Mouse (Mus musculus) thymus, postnatal 10 days (tissue): ENCODE results near the gene Xrcc1.

Experiments used
- DNase-seq, 2 experiments: peaks; one replicate each; pipeline ENCODE4 v3.0.0; 2021; ENCODE audit warnings: low spot score in 2 of 2

Gene Xrcc1

GRCm38 (mm10) chr7:24564607-24565265 is 18.6 kb downstream of the Xrcc1 start:
- DNase-seq = peak; percentile 52 to 82

- DNase-seq = no peak
Measured at GRCm38 (mm10) chr7:24565627-24566026, 19.5 kb downstream of the Xrcc1 start.

GRCm38 (mm10) chr7:24566206-24566605 is 20.1 kb downstream of the Xrcc1 start:
- DNase-seq = no peak

DNA sequence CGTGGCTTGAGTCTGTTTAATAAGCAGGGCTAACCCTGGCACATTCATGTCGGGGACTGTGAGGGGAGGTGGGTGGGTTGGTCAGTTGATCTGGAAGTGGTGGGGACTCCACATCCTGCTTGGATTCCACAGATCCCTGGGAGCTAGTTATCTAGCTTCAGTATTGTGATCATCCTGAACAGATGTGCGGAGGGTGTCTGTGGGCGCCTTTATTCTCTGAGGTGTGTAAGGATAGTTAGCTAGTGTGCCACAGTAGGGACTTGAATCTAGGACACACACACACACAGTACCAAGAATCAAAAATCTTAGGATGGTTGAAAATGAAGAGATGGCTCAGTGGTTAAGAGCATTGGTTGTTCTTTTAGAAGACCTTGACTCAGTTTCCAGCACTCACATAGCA is 22.4 kb downstream of the Xrcc1 start:
- DNase-seq = no peak

DNA sequence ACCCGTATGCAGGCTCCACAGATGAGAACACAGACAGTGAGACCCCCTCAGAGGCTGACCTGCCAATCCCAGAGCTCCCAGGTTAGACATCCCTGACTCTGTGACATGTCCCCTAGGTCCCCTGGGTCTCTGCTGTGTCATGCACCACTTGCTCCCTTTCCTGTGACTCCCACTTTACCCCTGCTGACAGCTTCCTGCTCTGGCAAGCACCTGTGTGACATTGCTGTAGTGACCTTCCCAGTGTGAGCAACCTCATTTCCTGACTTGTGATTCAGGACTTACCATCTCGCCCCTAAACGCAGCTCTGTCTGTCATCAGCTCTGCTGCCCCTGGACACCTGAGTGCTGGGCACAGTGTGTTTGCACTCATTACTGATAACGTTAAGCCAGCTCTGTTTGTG is 25.0 kb downstream of the Xrcc1 start:
- no peak for DNase-seq

GRCm38 (mm10) chr7:24572455-24572854 is 26.4 kb downstream of the Xrcc1 start:
- DNase-seq = no peak

- no peak for DNase-seq
Measured at GRCm38 (mm10) chr7:24574224-24574796, 28.2 kb downstream of the Xrcc1 start.

GRCm38 (mm10) chr7:24577811-24578210 is 31.7 kb downstream of the Xrcc1 start:
- no peak for DNase-seq

- DNase-seq = no peak
Measured at GRCm38 (mm10) chr7:24584876-24585275, 38.8 kb downstream of the Xrcc1 start.

DNA sequence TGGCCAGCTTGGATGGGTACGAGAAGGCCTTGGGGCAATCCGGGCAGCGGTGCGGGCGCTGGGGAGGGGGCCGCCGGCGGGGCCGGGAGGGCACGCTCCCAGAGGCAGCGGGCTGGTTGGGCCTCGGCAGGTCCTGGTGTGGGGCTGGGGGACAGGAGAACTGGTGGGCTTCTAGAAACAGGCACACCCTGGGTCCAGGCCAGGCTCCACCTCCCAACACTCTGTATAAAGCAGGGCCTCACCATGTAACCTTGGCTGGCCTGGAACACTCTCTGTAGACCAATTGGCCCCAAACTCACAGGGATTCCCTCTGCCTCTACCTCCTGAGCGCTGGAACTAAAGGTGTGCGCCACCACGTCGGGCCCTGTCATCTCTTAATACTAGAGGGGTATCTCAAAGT is 39.9 kb downstream of the Xrcc1 start:
- no peak for DNase-seq

DNA sequence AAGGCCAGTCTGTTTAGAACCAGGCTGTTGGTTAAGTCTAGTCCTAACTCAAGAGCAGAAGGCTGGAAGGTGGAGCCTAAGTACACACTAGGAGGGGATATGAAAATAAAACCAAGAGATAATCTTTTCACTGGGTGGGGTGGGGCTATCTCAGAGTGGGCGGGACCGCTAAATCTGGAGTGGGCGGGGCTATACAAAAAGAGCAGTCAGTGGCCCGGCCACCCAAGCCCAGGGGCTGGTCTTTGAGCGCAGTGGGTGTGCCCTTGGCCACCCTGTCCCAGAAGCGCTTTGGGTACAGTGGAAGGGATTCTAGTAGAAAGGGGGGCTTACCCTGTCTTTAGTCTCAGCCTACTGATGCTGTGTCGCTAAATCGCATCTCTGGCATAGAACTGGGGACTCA is 40.7 kb downstream of the Xrcc1 start:
- no peak for DNase-seq

DNA sequence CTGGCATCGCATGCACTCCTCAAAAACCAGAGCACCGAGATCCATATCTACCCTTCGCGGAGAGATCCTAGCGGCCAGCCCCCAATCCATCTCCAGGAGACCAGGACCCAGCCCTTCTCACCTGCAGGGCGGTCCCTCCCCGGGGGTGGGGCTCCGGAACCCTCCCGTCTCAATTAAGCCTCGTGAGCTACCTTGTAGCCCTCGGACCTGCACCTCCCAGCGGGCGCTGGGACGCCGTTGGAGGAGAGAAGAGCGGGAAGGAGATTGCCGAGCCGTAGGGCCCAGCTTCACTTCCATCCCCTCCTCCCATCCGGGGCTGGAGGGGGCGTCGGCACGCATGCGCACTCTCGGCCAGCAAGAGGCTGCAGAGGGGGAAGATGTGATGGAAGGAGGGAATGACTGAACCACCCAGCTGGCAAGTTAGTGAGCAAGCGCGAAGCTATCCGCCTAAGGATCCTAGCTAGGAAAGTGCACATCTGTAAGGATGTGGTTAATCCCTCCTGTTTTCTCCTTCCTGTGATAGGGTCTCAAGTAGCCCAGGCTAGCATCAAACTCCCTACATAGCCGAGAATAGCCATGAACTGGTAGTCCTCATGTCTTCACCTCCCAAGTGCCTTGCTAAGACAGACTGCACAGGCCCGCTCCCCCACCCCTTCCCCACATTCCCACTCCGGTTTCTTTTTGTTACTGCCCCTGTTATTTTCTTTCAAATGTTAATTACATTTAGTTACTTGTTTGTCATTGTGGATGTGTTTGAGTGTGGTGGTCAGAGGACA is 41.4 kb downstream of the Xrcc1 start, which contains the start of the genes Ethe1 and Zfp575:
Gene Ethe1, plus strand, starts transcription at position 214 of the 776 bp plus-strand sequence.
Gene Zfp575, minus strand, starts transcription at position 312 of the 776 bp plus-strand sequence.
- peak in 1 of 2 experiments; percentile 54 for DNase-seq

DNA sequence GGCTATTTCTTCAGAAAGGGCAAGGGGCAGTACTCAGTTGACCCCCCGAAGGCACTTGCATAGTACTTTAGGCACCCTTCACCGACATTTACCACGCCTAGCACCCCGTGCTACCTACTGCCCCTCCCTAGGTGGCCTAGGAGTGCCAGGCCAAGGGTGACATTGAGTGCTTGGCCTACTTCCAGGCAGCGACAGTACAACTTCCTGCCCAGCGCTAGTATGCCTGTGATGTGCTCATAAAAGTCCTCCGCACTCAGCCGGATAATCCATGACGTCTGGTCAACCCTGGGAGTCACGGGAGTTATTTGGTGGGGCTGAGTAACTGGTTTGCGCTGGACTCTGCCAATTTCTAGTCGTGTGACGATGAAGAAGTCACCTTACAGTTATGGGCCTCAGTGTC is 42.2 kb downstream of the Xrcc1 start:
- DNase-seq = no peak

DNA sequence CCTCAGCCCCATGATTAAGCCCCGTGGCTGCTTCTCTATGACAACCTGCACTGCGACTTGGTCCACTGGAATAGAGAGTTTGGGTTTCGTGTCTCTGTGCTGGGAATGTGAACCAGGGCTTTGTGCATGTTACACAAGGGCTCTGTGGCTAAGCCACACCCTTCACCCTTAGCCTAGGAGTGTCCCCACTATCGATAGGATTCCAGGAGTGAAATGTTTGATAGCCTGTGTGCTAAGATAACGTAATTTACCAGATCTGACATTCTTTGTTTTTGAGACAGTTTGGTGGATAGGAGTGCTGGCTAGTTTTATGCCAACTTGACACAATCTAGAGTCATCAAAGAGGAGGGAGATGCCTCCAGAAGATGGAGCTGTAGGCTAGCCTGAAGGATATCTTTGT is 45.6 kb downstream of the Xrcc1 start:
- DNase-seq = no peak

DNA sequence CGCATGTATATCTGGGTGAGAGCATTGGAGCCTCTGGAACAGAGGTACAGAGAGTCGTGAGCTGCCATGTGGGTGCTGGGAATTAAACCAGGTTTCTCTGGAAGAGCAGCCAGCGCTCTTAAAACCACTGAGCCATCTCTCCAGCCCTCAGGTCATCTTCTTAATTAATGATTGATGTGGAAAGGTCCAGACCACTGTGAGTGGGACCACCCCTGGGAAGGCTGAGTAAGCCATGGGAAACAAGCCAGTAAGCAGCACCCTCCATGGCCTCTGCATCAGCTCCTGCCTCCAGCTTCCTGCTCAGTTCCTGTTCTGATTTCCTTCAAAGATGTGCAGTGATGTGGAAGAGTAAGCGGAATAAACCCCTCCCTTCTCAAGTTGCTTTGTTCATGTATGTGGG is 46.1 kb downstream of the Xrcc1 start:
- no peak for DNase-seq

GRCm38 (mm10) chr7:24592781-24593180 is 46.7 kb downstream of the Xrcc1 start:
- DNase-seq = no peak

- peak; percentile 62 to 72 for DNase-seq
Measured at GRCm38 (mm10) chr7:24593621-24594308, 47.7 kb downstream of the Xrcc1 start.

DNA sequence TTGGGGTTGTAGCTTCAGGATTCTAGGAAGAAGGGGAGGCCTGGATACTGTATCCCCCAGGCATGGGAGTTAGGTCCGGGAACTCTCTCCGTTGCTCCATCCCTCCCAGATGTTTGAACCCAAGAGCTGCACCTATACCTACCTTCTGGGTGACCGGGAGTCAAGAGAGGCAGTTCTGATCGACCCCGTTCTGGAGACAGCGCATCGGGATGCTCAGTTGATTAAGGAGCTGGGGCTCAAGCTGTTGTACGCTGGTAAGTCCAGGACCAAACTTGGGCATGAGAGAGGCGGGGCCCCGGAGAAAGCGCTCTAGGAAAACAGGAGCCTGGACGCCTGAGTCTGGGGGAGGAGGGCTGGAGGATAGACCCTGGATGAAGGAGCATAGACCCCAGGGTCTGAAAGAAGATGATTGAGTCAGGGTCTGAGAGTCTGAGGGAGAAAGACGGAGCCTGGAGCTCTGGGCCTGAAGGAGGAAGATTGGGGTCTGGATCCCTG is 48.3 kb downstream of the Xrcc1 start:
- DNase-seq = no peak

GRCm38 (mm10) chr7:24595464-24595863 is 49.4 kb downstream of the Xrcc1 start:
- no peak for DNase-seq

- DNase-seq = no peak
Measured at GRCm38 (mm10) chr7:24598121-24598520, 52.0 kb downstream of the Xrcc1 start.

GRCm38 (mm10) chr7:24599211-24600067 is 53.4 kb downstream of the Xrcc1 start:
- DNase-seq = no peak
